ENCODE assay signal across 23 mouse cellular contexts in the genomic region with DNA sequence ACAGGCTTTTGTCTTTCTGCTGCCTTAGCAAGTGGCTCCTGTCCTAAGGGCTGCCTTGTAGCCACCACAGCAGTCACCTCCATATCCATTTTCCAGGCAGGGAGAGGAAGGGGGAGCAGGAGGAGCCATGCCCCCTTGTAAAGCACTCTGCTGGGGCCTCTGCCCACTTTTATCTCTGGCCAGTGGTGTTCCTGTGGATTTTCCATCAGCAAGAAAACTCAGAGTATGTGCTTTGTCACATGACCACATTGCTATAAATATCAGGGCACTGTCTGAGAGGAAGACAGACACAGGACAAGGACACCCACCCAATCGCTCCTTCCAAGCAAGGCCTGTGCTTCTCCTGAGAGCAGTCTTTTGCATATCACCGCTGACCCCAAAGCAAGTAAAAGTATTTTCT. TPM values are rescaled to one million over a fixed set of nuclear protein-coding genes. Genes with fewer than 3 reads are reported as not detected.
DNase-seq lines count a peak whose midpoint lies in the region; ATAC-seq lines count a peak whose summit lies in the region.
"Had no signal": no experiment of that assay in that cellular context is flagged by ENCODE, and none has a peak within 500 bp of the region (broad histone marks: within the 10 kb centered on the region; RNA-seq: fewer than 3 reads in every experiment).

No protein-coding gene starts in this region.

- 0 out of 2 replicates have a peak, but pooled peaks have one; percentile 18 for ATAC-seq in common myeloid progenitor, adult 5-6 weeks (replicated peaks; ENCODE audit: low read depth, poor library complexity, severe bottlenecking)
- peak; percentile 89 for ATAC-seq in heart, embryonic 16.5 days (replicated peaks; ENCODE audit: extremely low read depth, insufficient read depth, low FRiP score)
- ATAC-seq: forebrain, embryonic 14.5 days; hindbrain, postnatal 0 days; liver, embryonic 12.5 days had no signal

- no peaks in the 10 kb centered on the region for H3K27me3 ChIP-seq in heart, embryonic 10.5 days (ENCODE audit: insufficient read depth, poor library complexity, severe bottlenecking)
- no peaks in the 10 kb centered on the region for H3K27me3 ChIP-seq in heart, embryonic 16.5 days (ENCODE audit: control insufficient read depth, insufficient read depth, low read length)
- H3K27me3 ChIP-seq: embryonic facial prominence, embryonic 15.5 days; limb, embryonic 13.5 days; liver, embryonic 12.5 days; neural tube, embryonic 15.5 days; stomach, embryonic 15.5 days had no signal

- 36% methylated on average over 2 of the region's 2 CpGs for WGBS in heart, embryonic 10.5 days
- WGBS in heart, embryonic 16.5 days: 37% methylated on average over 2 of the region's 2 CpGs

- peak overlapping the region; percentile 84 for H3K27ac ChIP-seq in heart, embryonic 10.5 days
- H3K27ac ChIP-seq in heart, embryonic 16.5 days (ENCODE audit: low read length): peak overlapping the region; percentile 71
- H3K27ac ChIP-seq: embryonic facial prominence, embryonic 15.5 days; hindbrain, postnatal 0 days; kidney, postnatal 0 days; limb, embryonic 13.5 days; liver, embryonic 12.5 days; neural tube, embryonic 15.5 days; stomach, embryonic 15.5 days had no signal

- peaks cover 23% of the 10 kb centered on the region for H3K4me1 ChIP-seq in heart, embryonic 10.5 days
- peaks cover 9% of the 10 kb centered on the region for H3K4me1 ChIP-seq in heart, embryonic 16.5 days (ENCODE audit: control insufficient read depth, insufficient read depth, low read length)
- H3K4me1 ChIP-seq: embryonic facial prominence, embryonic 15.5 days; limb, embryonic 13.5 days; stomach, embryonic 15.5 days had no signal

- intact Hi-C loops in heart, postnatal 25 days (cut with DNase I): no loop called here

- peaks cover 11% of the 10 kb centered on the region; the same call in 1 of the 2 replicates for H3K36me3 ChIP-seq in heart, embryonic 10.5 days
- peaks cover 8% of the 10 kb centered on the region; the same call in 1 of the 2 replicates for H3K36me3 ChIP-seq in heart, embryonic 16.5 days (ENCODE audit: control insufficient read depth, insufficient read depth)
- H3K36me3 ChIP-seq: liver, embryonic 12.5 days; stomach, embryonic 15.5 days had no signal

- H3K4me3 ChIP-seq in heart, embryonic 10.5 days: no peak overlapping the region
- H3K4me3 ChIP-seq in heart, embryonic 16.5 days (ENCODE audit: low read length): no peak overlapping the region
- H3K4me3 ChIP-seq: embryonic facial prominence, embryonic 15.5 days; limb, embryonic 13.5 days; liver, embryonic 12.5 days; neural tube, embryonic 15.5 days; stomach, embryonic 15.5 days had no signal

- peak overlapping the region; percentile 41; the same call in 1 of the 2 replicates for H3K9ac ChIP-seq in heart, embryonic 16.5 days (ENCODE audit: low read length)
- H3K9ac ChIP-seq: embryonic facial prominence, embryonic 15.5 days; limb, embryonic 13.5 days; liver, embryonic 12.5 days; neural tube, embryonic 15.5 days; stomach, embryonic 15.5 days had no signal

- DNase-seq in heart, adult 11 months: peak; percentile 92
- no peak for DNase-seq in heart, postnatal 25 days (ENCODE audit: low spot score)
- no peak for DNase-seq in heart, embryonic 10.5 days (ENCODE audit: low spot score)
- DNase-seq in right cerebral cortex, postnatal 25 days: no peak
- no peak for DNase-seq in cerebellum, adult 18-20 months
- no peak for DNase-seq in lung, postnatal 36 days
- DNase-seq: cerebellum, adult 11 months; cerebellum, postnatal 36 days; kidney, adult 2 months; lung, adult 18-20 months; lung, postnatal 10 days; right cerebral cortex, adult 18-20 months; thymus, postnatal 25 days had no signal

- peak overlapping the region; percentile 23; the same call in 1 of the 2 replicates for H3K4me2 ChIP-seq in heart, embryonic 16.5 days (ENCODE audit: low read depth, low read length)
- H3K4me2 ChIP-seq: embryonic facial prominence, embryonic 15.5 days; limb, embryonic 13.5 days; liver, embryonic 12.5 days; neural tube, embryonic 15.5 days; stomach, embryonic 15.5 days had no signal

- H3K9me3 ChIP-seq in heart, embryonic 10.5 days: no peaks in the 10 kb centered on the region
- no peaks in the 10 kb centered on the region for H3K9me3 ChIP-seq in heart, embryonic 16.5 days (replicated peaks; ENCODE audit: control insufficient read depth, low read length)
- H3K9me3 ChIP-seq: embryonic facial prominence, embryonic 15.5 days; limb, embryonic 13.5 days; liver, embryonic 12.5 days; neural tube, embryonic 15.5 days; stomach, embryonic 15.5 days had no signal

RNA-seq across cellular contexts. Expression of gene Mtmr2, which starts 45.1 kb away (rescaled TPM):
- total RNA-seq in heart, postnatal 25 days (2021): 10 to 100 TPM; 23.3 to 25.3 TPM
- total RNA-seq in common myeloid progenitor, adult 5-6 weeks (2017): 52.4 and 58.7 TPM in 2 replicates
- polyA plus RNA-seq in heart, embryonic 10.5 days (2016; fragmentation: Nextera tagmentation; extraction: Ambion mirVana): 58.3 and 62.1 TPM in 2 replicates
- polyA plus RNA-seq in heart, embryonic 16.5 days (2015; fragmentation: Nextera tagmentation; extraction: Ambion mirVana): 45.5 and 46.0 TPM in 2 replicates
